Mouse (Mus musculus) cerebellum, adult 8-10 months (tissue): ENCODE measurements around the gene Ciita.

Source experiments
- DNase-seq: peaks from one replicate; pipeline ENCODE4 v3.0.0; 2022

The Ciita gene

GRCm38 (mm10) chr16:10559991-10560390 lies 80.1 kb downstream of the Ciita start:
- no peak for DNase-seq

GRCm38 (mm10) chr16:10565278-10565885 lies 85.5 kb downstream of the Ciita start:
- DNase-seq = peak; percentile 79

- no peak for DNase-seq
Observed at GRCm38 (mm10) chr16:10567153-10567552, 87.3 kb downstream of the Ciita start.

- no peak for DNase-seq
Observed at GRCm38 (mm10) chr16:10569809-10570395, 90.0 kb downstream of the Ciita start.

- DNase-seq = peak; percentile 60
Observed at GRCm38 (mm10) chr16:10570708-10571107, 90.8 kb downstream of the Ciita start.

- no peak for DNase-seq
Observed at GRCm38 (mm10) chr16:10571820-10572219, 92.0 kb downstream of the Ciita start.

- no peak for DNase-seq
Observed at GRCm38 (mm10) chr16:10574936-10575335, 95.1 kb downstream of the Ciita start.

GRCm38 (mm10) chr16:10575915-10576314 lies 96.1 kb downstream of the Ciita start:
- no peak for DNase-seq

GRCm38 (mm10) chr16:10577548-10577947 lies 97.7 kb downstream of the Ciita start:
- DNase-seq = no peak
